Comparison of ENCODE assay signal across 9 mouse cellular contexts in the genomic region with DNA sequence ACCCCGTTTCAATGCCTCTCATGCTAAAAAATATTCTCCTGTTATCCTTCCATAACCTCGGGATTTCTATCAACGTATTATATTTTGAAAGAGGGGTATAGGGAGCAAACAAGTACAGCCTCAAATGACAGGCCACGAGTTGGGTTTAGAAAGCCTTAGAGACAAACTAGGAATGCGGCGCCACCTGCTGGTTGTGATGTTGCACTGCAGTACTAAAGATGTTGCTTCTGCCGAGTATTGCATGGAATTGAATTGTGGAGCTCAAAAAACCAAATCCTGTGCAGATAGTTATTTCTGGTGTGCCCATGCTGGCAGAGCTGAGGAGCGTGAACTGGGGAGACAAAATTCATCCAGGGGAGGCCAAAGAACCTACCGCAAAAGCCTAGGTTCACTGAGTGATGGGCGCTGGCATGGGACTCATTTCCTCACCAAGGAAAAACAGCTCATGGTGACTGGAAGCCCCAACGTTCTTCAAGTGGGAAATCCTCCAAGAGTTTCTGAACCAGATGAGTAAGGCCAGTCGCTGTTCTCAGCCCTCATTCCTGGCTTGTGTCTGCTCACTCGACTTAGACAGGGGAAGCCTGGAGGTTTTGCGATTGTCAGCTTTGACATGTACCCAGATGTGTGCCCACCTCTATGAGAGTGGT. TPM values are rescaled to one million over a fixed set of nuclear protein-coding genes. Genes with fewer than 3 reads are reported as not detected.
A peak's percentile ranks its signal among the peaks of the same experiment; 100 is the strongest.
DNase-seq lines count a peak whose midpoint lies in the region; ATAC-seq and TF ChIP-seq lines count a peak whose summit lies in the region.
"Had no signal": no experiment of that assay in that cellular context is flagged by ENCODE, and none has a peak within 500 bp of the region (broad histone marks: within the 10 kb centered on the region; RNA-seq: fewer than 3 reads in every experiment).

No protein-coding gene starts in this region.

- H3K36me3 ChIP-seq in kidney, adult 2 months (ENCODE audit: control insufficient read depth, insufficient read depth, low read length) = no peaks in the 10 kb centered on the region
- H3K36me3 ChIP-seq in limb, embryonic 11.5 days (ENCODE audit: control insufficient read depth, insufficient read depth, low read length) = no peaks in the 10 kb centered on the region
- H3K36me3 ChIP-seq in splenic B cell, adult 2 months (ENCODE audit: control insufficient read depth, insufficient read depth, low read length, poor library complexity, severe bottlenecking) = no peaks in the 10 kb centered on the region

- TF ChIP-seq POLR2A in kidney, adult 2 months (IDR thresholded peaks at IDR 0.05; ENCODE audit: low read depth, low read length) = no peak

- H3K27me3 ChIP-seq in kidney, adult 2 months (replicated peaks; ENCODE audit: control insufficient read depth, insufficient read depth, low read length) = no peaks in the 10 kb centered on the region
- H3K27me3 ChIP-seq in limb, embryonic 11.5 days (ENCODE audit: control insufficient read depth, insufficient read depth, low read length) = no peaks in the 10 kb centered on the region
- H3K27me3 ChIP-seq in splenic B cell, adult 2 months (ENCODE audit: control insufficient read depth, insufficient read depth, low read length, poor library complexity, severe bottlenecking) = no peaks in the 10 kb centered on the region

- H3K9me3 ChIP-seq in limb, embryonic 11.5 days (ENCODE audit: control insufficient read depth, low read length) = no peaks in the 10 kb centered on the region

- no peak overlapping the region for H3K4me3 ChIP-seq in kidney, adult 2 months (ENCODE audit: insufficient read depth, low read depth, low read length)
- H3K4me3 ChIP-seq in limb, embryonic 11.5 days (ENCODE audit: low read depth, low read length) = no peak overlapping the region
- H3K4me3 ChIP-seq: erythroblast, embryonic 14.5 days had no signal

- no peak overlapping the region for H3K27ac ChIP-seq in kidney, adult 2 months (ENCODE audit: insufficient read depth, low read depth, low read length)
- no peak overlapping the region for H3K27ac ChIP-seq in limb, embryonic 11.5 days (replicated peaks; ENCODE audit: low read depth, low read length)

- TF ChIP-seq CTCF in kidney, adult 2 months (conservative IDR thresholded peaks at IDR 0.05; ENCODE audit: insufficient read depth, insufficient read length, low read depth, low read length) = peak; percentile 93

- H3K4me1 ChIP-seq in kidney, adult 2 months (ENCODE audit: control insufficient read depth, insufficient read depth, low read length) = no peaks in the 10 kb centered on the region
- no peaks in the 10 kb centered on the region for H3K4me1 ChIP-seq in limb, embryonic 11.5 days (ENCODE audit: control insufficient read depth, insufficient read depth, low read length)

- no peak overlapping the region for H3K9ac ChIP-seq in limb, embryonic 11.5 days (ENCODE audit: low read length)

- ATAC-seq in limb, embryonic 11.5 days (ENCODE audit: insufficient number of reproducible peaks, low FRiP score, low TSS enrichment, low read depth) = no peak

- no peak overlapping the region for H3K4me2 ChIP-seq in limb, embryonic 11.5 days (ENCODE audit: low read depth, severe bottlenecking)

- DNase-seq in 3T3-L1 (ENCODE audit: low read depth, low spot score) (peak; percentile 88), adipocyte (ENCODE audit: low spot score) (peak; percentile 85)
- peak; percentile 68 to 78 for DNase-seq in cerebellum, postnatal 4 days (ENCODE audit: low spot score in 2 of 2)
- peak; percentile 70 for DNase-seq in gastrocnemius, adult 18-20 months (ENCODE audit: low spot score)
- peak; percentile 66 for DNase-seq in kidney, adult 2 months
- DNase-seq in limb, embryonic 11.5 days (ENCODE audit: low spot score) = peak; percentile 86
- DNase-seq in neural tube, embryonic 10.5 days (ENCODE audit: extremely low spot score, low spot score) = peak; percentile 72
- peak; percentile 77 for DNase-seq in splenic B cell, adult 2 months (ENCODE audit: low read depth, low spot score)

- 21% methylated on average over 14 of the region's 14 CpGs for WGBS in kidney, adult 2 months
- WGBS in limb, embryonic 11.5 days = 24% methylated on average over 14 of the region's 14 CpGs

RNA-seq across cellular contexts. Expression of a gene that starts 11.2 kb away (rescaled TPM):
- not detected for total RNA-seq in gastrocnemius, adult 18-20 months (2021)
- polyA plus RNA-seq in kidney, adult 2 months (2012; rRNA removed) = 0.03 TPM in 1 of 2 replicates, not detected in the other
- polyA plus RNA-seq in limb, embryonic 11.5 days (2014; fragmentation: Nextera tagmentation; extraction: Ambion mirVana) = 0.92 and 1.6 TPM in 2 replicates
- polyA plus RNA-seq: erythroblast, embryonic 14.5 days had no signal

RNA-seq across cellular contexts. Expression of a gene that starts 41.3 kb away (rescaled TPM):
- 10 to 100 TPM; 11.8 to 17.2 TPM for total RNA-seq in gastrocnemius, adult 18-20 months (2021)
- 5.0 and 6.6 TPM in 2 replicates for polyA plus RNA-seq in kidney, adult 2 months (2012; rRNA removed)
- 27.0 and 28.4 TPM in 2 replicates for polyA plus RNA-seq in limb, embryonic 11.5 days (2014; fragmentation: Nextera tagmentation; extraction: Ambion mirVana)
